22 mouse cellular contexts compared by ENCODE assay signal in the genomic region with DNA sequence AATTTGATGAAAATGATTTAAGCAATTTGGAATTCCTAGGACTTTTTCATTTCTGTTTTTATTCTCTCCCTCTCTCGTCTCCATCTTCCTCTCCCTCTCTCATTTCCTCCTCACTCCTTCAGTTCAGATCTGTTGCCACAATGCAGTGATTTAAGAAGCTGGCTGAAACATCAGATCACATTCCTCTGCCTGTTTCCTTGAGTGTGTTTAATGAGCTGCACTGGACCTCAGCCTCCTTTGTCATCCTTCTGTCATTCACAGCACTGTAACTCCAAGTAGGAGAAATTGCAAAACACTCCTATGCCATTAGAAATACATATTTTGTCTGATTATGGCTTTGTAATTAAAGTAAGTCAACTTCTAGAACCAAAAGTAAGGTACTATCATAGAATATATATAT.
"Had no signal": no experiment of that assay in that cellular context is flagged by ENCODE, and none has a peak within 500 bp of the region (broad histone marks: within the 10 kb centered on the region; RNA-seq: fewer than 3 reads in every experiment).

No protein-coding gene starts in this region.

- ATAC-seq: hindbrain, postnatal 0 days; intestine, embryonic 16.5 days; liver, embryonic 12.5 days had no signal

- H3K27me3 ChIP-seq: heart, embryonic 12.5 days; hindbrain, embryonic 13.5 days; hindbrain, embryonic 15.5 days; limb, embryonic 13.5 days; limb, embryonic 15.5 days; liver, embryonic 12.5 days had no signal

- H3K4me2 ChIP-seq: heart, embryonic 12.5 days; hindbrain, embryonic 13.5 days; hindbrain, embryonic 15.5 days; limb, embryonic 13.5 days; limb, embryonic 15.5 days; liver, embryonic 12.5 days had no signal

- DNase-seq: gastrocnemius, adult 2 months; gastrocnemius, postnatal 10 days; gastrocnemius, postnatal 25 days; heart, adult 18-20 months; heart, postnatal 14 days; heart, postnatal 36 days; kidney, adult 11 months; kidney, adult 2 months; kidney, postnatal 10 days; layer of hippocampus, adult 9-11 months; layer of hippocampus, postnatal 36 days; left cerebral cortex, postnatal 4 days had no signal

- H3K9me3 ChIP-seq: heart, embryonic 10.5 days; hindbrain, embryonic 13.5 days; hindbrain, embryonic 15.5 days; limb, embryonic 13.5 days; limb, embryonic 15.5 days; liver, embryonic 12.5 days had no signal

- H3K27ac ChIP-seq: gastrocnemius, adult 2 months; heart, embryonic 10.5 days; hindbrain, embryonic 13.5 days; hindbrain, embryonic 15.5 days; hindbrain, postnatal 0 days; limb, embryonic 13.5 days; limb, embryonic 15.5 days; liver, embryonic 12.5 days; liver, embryonic 14.5 days had no signal

- H3K9ac ChIP-seq: heart, embryonic 12.5 days; hindbrain, embryonic 13.5 days; hindbrain, embryonic 15.5 days; limb, embryonic 13.5 days; limb, embryonic 15.5 days; liver, embryonic 12.5 days; liver, embryonic 14.5 days had no signal

- H3K4me3 ChIP-seq: gastrocnemius, adult 2 months; heart, embryonic 10.5 days; heart, embryonic 12.5 days; hindbrain, embryonic 13.5 days; hindbrain, embryonic 15.5 days; limb, embryonic 13.5 days; limb, embryonic 15.5 days; liver, embryonic 12.5 days had no signal

- H3K36me3 ChIP-seq: heart, embryonic 10.5 days; heart, embryonic 12.5 days; hindbrain, embryonic 13.5 days; hindbrain, embryonic 15.5 days; limb, embryonic 13.5 days; limb, embryonic 15.5 days; liver, embryonic 12.5 days had no signal

- H3K4me1 ChIP-seq: heart, embryonic 10.5 days; heart, embryonic 12.5 days; hindbrain, embryonic 15.5 days; limb, embryonic 13.5 days; limb, embryonic 15.5 days; liver, embryonic 12.5 days had no signal
